Mouse (Mus musculus) intestine, embryonic 16.5 days (tissue): ENCODE measurements around the gene Gsto2. TPM values are rescaled to one million over a fixed set of nuclear protein-coding genes. Genes with fewer than 3 reads are reported as not detected.
"Not testable (repeated sequence)": the region's sequence is repeated elsewhere in the genome, so short reads cannot be mapped to it uniquely, and the experiment has no call there.

ENCODE experiments used
- ATAC-seq: fragments of 200-750 bp; cut with Nextera tagmentation; 2 replicates; pipeline ENCODE4 v1.8.0; 2017; ENCODE audit warnings: moderate TSS enrichment, moderate library complexity
- H3K27ac ChIP-seq: fragments of 300-500 bp; sonication (generic); 2 replicates; pipeline ENCODE4 v1.5.1; 2014; ENCODE audit warnings: mild to moderate bottlenecking, low read length
- H3K27me3 ChIP-seq: fragments of 300-500 bp; sonication (generic); replicated peaks from 2 replicates; pipeline ENCODE4 v1.6.1; 2014; ENCODE audit warnings: low read length, control low read depth, mixed read lengths; ENCODE audit not compliant: control insufficient read depth, insufficient read depth
- H3K36me3 ChIP-seq: fragments of 300-500 bp; sonication (generic); 2 replicates; pipeline ENCODE4 v1.6.1; 2014; ENCODE audit warnings: low read length, control low read depth; ENCODE audit not compliant: control insufficient read depth, insufficient read depth
- H3K4me1 ChIP-seq: fragments of 300-500 bp; sonication (generic); 2 replicates; pipeline ENCODE4 v1.6.1; 2014; ENCODE audit warnings: low read length, control low read depth, mixed read lengths; ENCODE audit not compliant: control insufficient read depth, insufficient read depth
- H3K4me2 ChIP-seq: fragments of 300-500 bp; sonication (generic); 2 replicates; pipeline ENCODE4 v1.6.1; 2014; ENCODE audit warnings: low read depth, low read length, control low read depth
- H3K4me3 ChIP-seq: fragments of 300-500 bp; sonication (generic); 2 replicates; pipeline ENCODE4 v1.5.1; 2014; ENCODE audit warnings: mild to moderate bottlenecking, low read length
- H3K9ac ChIP-seq: fragments of 300-500 bp; sonication (generic); 2 replicates; pipeline ENCODE4 v1.6.1; 2014; ENCODE audit warnings: low read depth, low read length
- H3K9me3 ChIP-seq: fragments of 300-500 bp; sonication (generic); 2 replicates; pipeline ENCODE4 v1.6.1; 2016; ENCODE audit warnings: low read length, control low read depth; ENCODE audit not compliant: control insufficient read depth
- WGBS: fragments of 180-500 bp; shearing (Covaris S2); extraction: QIAGEN DNeasy Blood & Tissue Kit; methylation state at CpG from one replicate; pipeline ENCODE4 v1.1.7; 2014; 5-methylcytosine and 5-hydroxymethylcytosine counted together
- polyA plus RNA-seq: library from polyadenylated mRNA; unstranded; fragments of >200 nt; fragmentation: Nextera tagmentation; extraction: Ambion mirVana; gene quantifications from 2 replicates; pipeline ENCODE4 v1.2.1, GENCODE M21; 2015

Gsto2 gene
- polyA plus RNA-seq, 1 experiment from 2014 or later, result 0.68 TPM

- H3K9me3 ChIP-seq, result no peaks in the 10 kb centered on the region
- H3K4me2 ChIP-seq, result no peak overlapping the region
- ATAC-seq, result no peak
- H3K27me3 ChIP-seq, result no peaks in the 10 kb centered on the region; the same call in 1 of the 2 replicates
- H3K9ac ChIP-seq, result no peak overlapping the region
- 70% methylated on average over 5 of the region's 5 CpGs for WGBS
- H3K36me3 ChIP-seq, result no peaks in the 10 kb centered on the region
- H3K4me1 ChIP-seq, result peaks cover 7% of the 10 kb centered on the region; the same call in 1 of the 2 replicates
- H3K4me3 ChIP-seq, result no peak overlapping the region
- H3K27ac ChIP-seq, result no peak overlapping the region
Observed at GRCm38 (mm10) chr19:47834614-47835013, 30.7 kb upstream of the Gsto2 start.

GRCm38 (mm10) chr19:47835776-47836175 is 29.6 kb upstream of the Gsto2 start:
- no peak overlapping the region for H3K4me3 ChIP-seq
- no peak overlapping the region for H3K4me2 ChIP-seq
- no peak overlapping the region for H3K27ac ChIP-seq
- H3K4me1 ChIP-seq, result peaks cover 7% of the 10 kb centered on the region; the same call in 1 of the 2 replicates
- 88% methylated on average over 7 of the region's 7 CpGs for WGBS
- no peaks in the 10 kb centered on the region for H3K36me3 ChIP-seq
- ATAC-seq, result no peak
- no peaks in the 10 kb centered on the region; the same call in 1 of the 2 replicates for H3K27me3 ChIP-seq
- H3K9me3 ChIP-seq, result no peaks in the 10 kb centered on the region
- H3K9ac ChIP-seq, result no peak overlapping the region

GRCm38 (mm10) chr19:47836701-47837526 is 28.4 kb upstream of the Gsto2 start:
- Histone ChIP-seq H3K36me3 (no peaks in the 10 kb centered on the region), H3K4me2 (peak overlapping the region; percentile 92), H3K27me3 (no peaks in the 10 kb centered on the region; the same call in 1 of the 2 replicates), H3K27ac (no peak overlapping the region), H3K4me3 (peak overlapping the region; percentile 52), H3K4me1 (peaks cover 7% of the 10 kb centered on the region; the same call in 1 of the 2 replicates), H3K9me3 (no peaks in the 10 kb centered on the region), H3K9ac (peak overlapping the region; percentile 43)
- peak; percentile 95 for ATAC-seq
- WGBS, result 4% methylated on average over 44 of the region's 49 CpGs

GRCm38 (mm10) chr19:47837527-47837901 is 27.8 kb upstream of the Gsto2 start:
- ATAC-seq, result no peak
- no peak overlapping the region for H3K27ac ChIP-seq

GRCm38 (mm10) chr19:47841234-47841633 is 24.1 kb upstream of the Gsto2 start:
- WGBS, result 84% methylated on average over 15 of the region's 15 CpGs
- not testable (repeated sequence) for H3K36me3 ChIP-seq, H3K27ac ChIP-seq

More at GRCm38 (mm10) chr19:47837527-47837901, 27.8 kb upstream of the Gsto2 start:
- Histone ChIP-seq H3K4me2 (peak overlapping the region; percentile 92), H3K4me1 (peaks cover 7% of the 10 kb centered on the region; the same call in 1 of the 2 replicates), H3K4me3 (peak overlapping the region; percentile 52), H3K9ac (peak overlapping the region; percentile 43), H3K27me3 (no peaks in the 10 kb centered on the region; the same call in 1 of the 2 replicates), H3K9me3 (no peaks in the 10 kb centered on the region), H3K36me3 (no peaks in the 10 kb centered on the region)
- under 1% methylated on average over 6 of the region's 6 CpGs for WGBS

GRCm38 (mm10) chr19:47849735-47850134 is 15.6 kb upstream of the Gsto2 start:
- no peak overlapping the region for H3K4me3 ChIP-seq
- no peaks in the 10 kb centered on the region for H3K9me3 ChIP-seq
- no peak overlapping the region for H3K27ac ChIP-seq
- H3K4me2 ChIP-seq, result no peak overlapping the region
- H3K4me1 ChIP-seq, result 0 out of 2 replicates have a peak, but pooled peaks cover 7% of the 10 kb centered on the region
- H3K36me3 ChIP-seq, result no peaks in the 10 kb centered on the region
- 84% methylated on average over 3 of the region's 3 CpGs for WGBS
- no peak for ATAC-seq
- no peaks in the 10 kb centered on the region for H3K27me3 ChIP-seq
- no peak overlapping the region for H3K9ac ChIP-seq

More at GRCm38 (mm10) chr19:47841234-47841633, 24.1 kb upstream of the Gsto2 start:
- H3K27me3 ChIP-seq, H3K4me1 ChIP-seq, H3K4me2 ChIP-seq, H3K9ac ChIP-seq, H3K4me3 ChIP-seq, H3K9me3 ChIP-seq, ATAC-seq: not testable (repeated sequence)

GRCm38 (mm10) chr19:47852131-47852530 is 13.2 kb upstream of the Gsto2 start:
- ATAC-seq, H3K4me3 ChIP-seq, H3K4me1 ChIP-seq, H3K36me3 ChIP-seq, H3K9ac ChIP-seq, H3K9me3 ChIP-seq, H3K4me2 ChIP-seq, H3K27me3 ChIP-seq, H3K27ac ChIP-seq: not testable (repeated sequence)
- 79% methylated on average over 3 of the region's 3 CpGs for WGBS

GRCm38 (mm10) chr19:47853053-47853452 is 12.3 kb upstream of the Gsto2 start:
- Histone ChIP-seq H3K4me3 (no peak overlapping the region), H3K36me3 (no peaks in the 10 kb centered on the region), H3K4me1 (0 out of 2 replicates have a peak, but pooled peaks cover 7% of the 10 kb centered on the region), H3K4me2 (no peak overlapping the region), H3K9me3 (no peaks in the 10 kb centered on the region), H3K27me3 (no peaks in the 10 kb centered on the region), H3K27ac (no peak overlapping the region), H3K9ac (no peak overlapping the region)
- 84% methylated on average over 3 of the region's 3 CpGs for whole genome bisulfite sequencing
- ATAC-seq, result no peak

- Histone ChIP-seq H3K4me1 (0 out of 2 replicates have a peak, but pooled peaks cover 7% of the 10 kb centered on the region), H3K36me3 (no peaks in the 10 kb centered on the region), H3K9me3 (no peaks in the 10 kb centered on the region), H3K4me2 (peak overlapping the region; percentile 91), H3K27ac (no peak overlapping the region; the same call in 1 of the 2 replicates), H3K27me3 (no peaks in the 10 kb centered on the region), H3K4me3 (peak overlapping the region; percentile 87), H3K9ac (peak overlapping the region; percentile 89)
- peak; percentile 68 for ATAC-seq
- WGBS, result 16% methylated on average over 13 of the region's 13 CpGs
Observed at GRCm38 (mm10) chr19:47853951-47854795, 11.2 kb upstream of the Gsto2 start.
